Mouse (Mus musculus): ENCODE measurements around the gene H2afb2.

H2afb2 gene

GRCm38 (mm10) chrX:116680878-116681277, at the start of gene H2afb2:
TSS of gene H2afb2 (plus strand) at chrX:116681178.
- DNase-seq, result no peak

Data from lung, adult 18-20 months (tissue).